Mouse (Mus musculus) ZHBTc4 (cell line): ENCODE measurements around the gene Vegfc.

Source experiments
- DNase-seq: peaks from one replicate; pipeline ENCODE4 v3.0.0-alpha.2; 2011; ENCODE audit warnings: low read depth, low spot score

The Vegfc gene

GRCm38 (mm10) chr8:54077271-54078120 lies at the start of gene Vegfc:
TSS of gene Vegfc (plus strand) at chr8:54077606.
- peak; percentile 72 for DNase-seq

- DNase-seq = no peak
Observed at GRCm38 (mm10) chr8:54034584-54034983, 42.8 kb upstream of the Vegfc start.

GRCm38 (mm10) chr8:54042601-54043000 lies 34.8 kb upstream of the Vegfc start:
- no peak for DNase-seq

GRCm38 (mm10) chr8:54043468-54043867 lies 33.9 kb upstream of the Vegfc start:
- peak; percentile 7 for DNase-seq

GRCm38 (mm10) chr8:54053210-54053609 lies 24.2 kb upstream of the Vegfc start:
- DNase-seq = no peak

- DNase-seq = no peak
Observed at GRCm38 (mm10) chr8:54065492-54065891, 11.9 kb upstream of the Vegfc start.

- peak; percentile 88 for DNase-seq
Observed at GRCm38 (mm10) chr8:54076301-54076700, 1.1 kb upstream of the Vegfc start.

GRCm38 (mm10) chr8:54076791-54077270 lies 575 bp upstream of the Vegfc start:
- peak; percentile 90 for DNase-seq

- no peak for DNase-seq
Observed at GRCm38 (mm10) chr8:54078121-54078440, 675 bp downstream of the Vegfc start.

GRCm38 (mm10) chr8:54079001-54079400 lies 1.6 kb downstream of the Vegfc start:
- DNase-seq = no peak

- DNase-seq = peak; percentile 71
Observed at GRCm38 (mm10) chr8:54079601-54080000, 2.2 kb downstream of the Vegfc start.

- no peak for DNase-seq
Observed at GRCm38 (mm10) chr8:54085896-54086295, 8.5 kb downstream of the Vegfc start.

GRCm38 (mm10) chr8:54087114-54087513 lies 9.7 kb downstream of the Vegfc start:
- DNase-seq = no peak

- no peak for DNase-seq
Observed at GRCm38 (mm10) chr8:54089204-54089603, 11.8 kb downstream of the Vegfc start.

- DNase-seq = no peak
Observed at GRCm38 (mm10) chr8:54089901-54090300, 12.5 kb downstream of the Vegfc start.

- no peak for DNase-seq
Observed at GRCm38 (mm10) chr8:54100058-54100457, 22.7 kb downstream of the Vegfc start.

GRCm38 (mm10) chr8:54114581-54114980 lies 37.2 kb downstream of the Vegfc start:
- no peak for DNase-seq

GRCm38 (mm10) chr8:54120115-54120514 lies 42.7 kb downstream of the Vegfc start:
- no peak for DNase-seq

GRCm38 (mm10) chr8:54121942-54122341 lies 44.5 kb downstream of the Vegfc start:
- no peak for DNase-seq

GRCm38 (mm10) chr8:54122345-54122744 lies 44.9 kb downstream of the Vegfc start:
- DNase-seq = no peak

- no peak for DNase-seq
Observed at GRCm38 (mm10) chr8:54130558-54130957, 53.2 kb downstream of the Vegfc start.

- DNase-seq = peak; percentile 59
Observed at GRCm38 (mm10) chr8:54153240-54153639, 75.8 kb downstream of the Vegfc start.

- peak; percentile 3 for DNase-seq
Observed at GRCm38 (mm10) chr8:54163505-54163904, 86.1 kb downstream of the Vegfc start.
